Comparison of ENCODE assay signal across 14 mouse cellular contexts in genomic region chr1:132005466-132005865, GRCm38 (mm10).
"Had no signal": no experiment of that assay in that cellular context is flagged by ENCODE, and none has a peak within 500 bp of the region (broad histone marks: within the 10 kb centered on the region; RNA-seq: fewer than 3 reads in every experiment).

No protein-coding gene starts in this region.

- H3K27me3 ChIP-seq: limb, embryonic 12.5 days; megakaryocyte, embryonic 14.5 days; midbrain, embryonic 12.5 days; neural tube, embryonic 15.5 days had no signal

- DNase-seq: kidney, adult 2 months; kidney, postnatal 25 days; layer of hippocampus, adult 9-11 months; lung, adult 2 months; right cerebral cortex, adult 18-20 months; right cerebral cortex, postnatal 25 days; thymus, adult 18-20 months; thymus, postnatal 25 days had no signal

- H3K27ac ChIP-seq: limb, embryonic 12.5 days; liver, embryonic 14.5 days; macrophage; midbrain, embryonic 12.5 days; neural tube, embryonic 15.5 days had no signal

- H3K9me3 ChIP-seq: limb, embryonic 12.5 days; megakaryocyte, embryonic 14.5 days; midbrain, embryonic 12.5 days; neural tube, embryonic 15.5 days had no signal

- H3K4me2 ChIP-seq: limb, embryonic 12.5 days; midbrain, embryonic 12.5 days; neural tube, embryonic 15.5 days had no signal

- H3K4me3 ChIP-seq: limb, embryonic 12.5 days; midbrain, embryonic 12.5 days; neural tube, embryonic 15.5 days had no signal

- H3K9ac ChIP-seq: limb, embryonic 12.5 days; liver, embryonic 14.5 days; midbrain, embryonic 12.5 days; neural tube, embryonic 15.5 days had no signal

- H3K36me3 ChIP-seq: limb, embryonic 12.5 days; midbrain, embryonic 12.5 days; neural tube, embryonic 15.5 days had no signal
